Mouse (Mus musculus): ENCODE data around the gene Adgre5. TPM values are rescaled to one million over a fixed set of nuclear protein-coding genes. Genes with fewer than 3 reads are reported as not detected.

The Adgre5 gene
- polyA plus RNA-seq, 1 experiment from 2014 or later: 40.7 TPM

- Histone ChIP-seq H3K4me3 (ENCODE audit: low read length) (peak overlapping the region; percentile 76), H3K9ac (replicated peaks; ENCODE audit: low read length) (peak overlapping the region; percentile 94), H3K4me1 (ENCODE audit: insufficient read depth, low read length) (peaks cover 11% of the 10 kb centered on the region), H3K27me3 (ENCODE audit: insufficient read depth, low read length) (no peaks in the 10 kb centered on the region), H3K4me2 (replicated peaks; ENCODE audit: low read depth, low read length) (peak overlapping the region; percentile 92), H3K9me3 (ENCODE audit: low read length) (no peaks in the 10 kb centered on the region), H3K36me3 (ENCODE audit: insufficient read depth, low read length) (peaks cover 12% of the 10 kb centered on the region), H3K27ac (ENCODE audit: low read length) (peak overlapping the region; percentile 91; the same call in 1 of the 2 replicates)
- under 1% methylated on average over 17 of the region's 17 CpGs for WGBS
- ATAC-seq (ENCODE audit: low FRiP score, low TSS enrichment): no peak
Measured at GRCm38 (mm10) chr8:83715771-83716170, 25.4 kb downstream of the Adgre5 start.

- whole genome bisulfite sequencing: under 1% methylated on average over 63 of the region's 63 CpGs
- peaks cover 6% of the 10 kb centered on the region; the same call in 1 of the 2 replicates for H3K36me3 ChIP-seq (ENCODE audit: insufficient read depth, low read length)
- peak within 1 kb of the TSS; percentile 94 for H3K9ac ChIP-seq (replicated peaks; ENCODE audit: low read length)
- H3K4me1 ChIP-seq (ENCODE audit: insufficient read depth, low read length): peaks cover 11% of the 10 kb centered on the region
- no peaks in the 10 kb centered on the region for H3K27me3 ChIP-seq (ENCODE audit: insufficient read depth, low read length)
- H3K4me3 ChIP-seq (ENCODE audit: low read length): peak within 1 kb of the TSS; percentile 76
- H3K4me2 ChIP-seq (replicated peaks; ENCODE audit: low read depth, low read length): peak within 1 kb of the TSS; percentile 92
- no peaks in the 10 kb centered on the region for H3K9me3 ChIP-seq (ENCODE audit: low read length)
- peak; percentile 100 for ATAC-seq (ENCODE audit: low FRiP score, low TSS enrichment)
- peak within 1 kb of the TSS; percentile 91 for H3K27ac ChIP-seq (ENCODE audit: low read length)
Measured at GRCm38 (mm10) chr8:83715031-83715690, 26.0 kb downstream of the Adgre5 start, which contains the start of gene Ddx39. Gene Ddx39, plus strand, starts transcription at chr8:83715177.

- peaks cover 11% of the 10 kb centered on the region for H3K4me1 ChIP-seq (ENCODE audit: insufficient read depth, low read length)
- H3K27me3 ChIP-seq (ENCODE audit: insufficient read depth, low read length): no peaks in the 10 kb centered on the region
- H3K9ac ChIP-seq (replicated peaks; ENCODE audit: low read length): peak overlapping the region; percentile 38; the same call in 1 of the 2 replicates
- WGBS: 17% methylated on average over 8 of the region's 8 CpGs
- peaks cover under 1% of the 10 kb centered on the region; the same call in 1 of the 2 replicates for H3K36me3 ChIP-seq (ENCODE audit: insufficient read depth, low read length)
- H3K4me3 ChIP-seq (ENCODE audit: low read length): peak overlapping the region; percentile 76
- peak overlapping the region; percentile 57 for H3K4me2 ChIP-seq (replicated peaks; ENCODE audit: low read depth, low read length)
- no peaks in the 10 kb centered on the region for H3K9me3 ChIP-seq (ENCODE audit: low read length)
- H3K27ac ChIP-seq (ENCODE audit: low read length): 0 out of 2 replicates have a peak overlapping the region, but pooled peaks have one; percentile 36
- no peak for ATAC-seq (ENCODE audit: low FRiP score, low TSS enrichment)
Measured at GRCm38 (mm10) chr8:83714676-83715030, 26.5 kb downstream of the Adgre5 start.

GRCm38 (mm10) chr8:83707554-83707953, 33.6 kb downstream of the Adgre5 start:
- no peak overlapping the region for H3K9ac ChIP-seq (replicated peaks; ENCODE audit: low read length)
- no peak overlapping the region for H3K4me3 ChIP-seq (ENCODE audit: low read length)
- H3K4me1 ChIP-seq (ENCODE audit: insufficient read depth, low read length): no peaks in the 10 kb centered on the region
- no peaks in the 10 kb centered on the region for H3K27me3 ChIP-seq (ENCODE audit: insufficient read depth, low read length)
- no peak for ATAC-seq (ENCODE audit: low FRiP score, low TSS enrichment)
- no peak overlapping the region for H3K27ac ChIP-seq (ENCODE audit: low read length)
- no peak overlapping the region for H3K4me2 ChIP-seq (replicated peaks; ENCODE audit: low read depth, low read length)
- no peaks in the 10 kb centered on the region for H3K36me3 ChIP-seq (ENCODE audit: insufficient read depth, low read length)
- no peaks in the 10 kb centered on the region for H3K9me3 ChIP-seq (ENCODE audit: low read length)
- WGBS: 80% methylated on average over 8 of the region's 8 CpGs

GRCm38 (mm10) chr8:83706411-83706810, 34.7 kb downstream of the Adgre5 start:
- no peak overlapping the region for H3K27ac ChIP-seq (ENCODE audit: low read length)

GRCm38 (mm10) chr8:83703426-83703825, 37.7 kb downstream of the Adgre5 start:
- Histone ChIP-seq H3K9me3 (ENCODE audit: low read length) (0 out of 2 replicates have a peak, but pooled peaks cover 3% of the 10 kb centered on the region), H3K4me1 (ENCODE audit: insufficient read depth, low read length) (peaks cover 12% of the 10 kb centered on the region), H3K27ac (ENCODE audit: low read length) (no peak overlapping the region), H3K9ac (replicated peaks; ENCODE audit: low read length) (no peak overlapping the region), H3K36me3 (ENCODE audit: insufficient read depth, low read length) (no peaks in the 10 kb centered on the region), H3K4me2 (replicated peaks; ENCODE audit: low read depth, low read length) (no peak overlapping the region), H3K27me3 (ENCODE audit: insufficient read depth, low read length) (no peaks in the 10 kb centered on the region), H3K4me3 (ENCODE audit: low read length) (no peak overlapping the region)
- no peak for ATAC-seq (ENCODE audit: low FRiP score, low TSS enrichment)
- 82% methylated on average over 4 of the region's 4 CpGs for WGBS

More at GRCm38 (mm10) chr8:83706411-83706810, 34.7 kb downstream of the Adgre5 start:
- no peak for ATAC-seq (ENCODE audit: low FRiP score, low TSS enrichment)
- H3K9me3 ChIP-seq (ENCODE audit: low read length): 0 out of 2 replicates have a peak, but pooled peaks cover 1% of the 10 kb centered on the region
- no peaks in the 10 kb centered on the region for H3K4me1 ChIP-seq (ENCODE audit: insufficient read depth, low read length)
- H3K36me3 ChIP-seq (ENCODE audit: insufficient read depth, low read length): no peaks in the 10 kb centered on the region
- 65% methylated on average over 5 of the region's 5 CpGs for WGBS
- H3K9ac ChIP-seq (replicated peaks; ENCODE audit: low read length): no peak overlapping the region
- no peaks in the 10 kb centered on the region for H3K27me3 ChIP-seq (ENCODE audit: insufficient read depth, low read length)
- H3K4me2 ChIP-seq (replicated peaks; ENCODE audit: low read depth, low read length): no peak overlapping the region
- no peak overlapping the region for H3K4me3 ChIP-seq (ENCODE audit: low read length)

GRCm38 (mm10) chr8:83700423-83701085, 40.6 kb downstream of the Adgre5 start:
- ATAC-seq (ENCODE audit: low FRiP score, low TSS enrichment): no peak
- Histone ChIP-seq H3K4me1 (ENCODE audit: insufficient read depth, low read length) (peaks cover 33% of the 10 kb centered on the region), H3K36me3 (ENCODE audit: insufficient read depth, low read length) (no peaks in the 10 kb centered on the region), H3K4me2 (replicated peaks; ENCODE audit: low read depth, low read length) (no peak overlapping the region), H3K27ac (ENCODE audit: low read length) (no peak overlapping the region), H3K9me3 (ENCODE audit: low read length) (0 out of 2 replicates have a peak, but pooled peaks cover 3% of the 10 kb centered on the region), H3K27me3 (ENCODE audit: insufficient read depth, low read length) (no peaks in the 10 kb centered on the region), H3K4me3 (ENCODE audit: low read length) (no peak overlapping the region), H3K9ac (replicated peaks; ENCODE audit: low read length) (no peak overlapping the region)
- 75% methylated on average over 9 of the region's 9 CpGs for WGBS

- H3K9ac ChIP-seq (replicated peaks; ENCODE audit: low read length): peak overlapping the region; percentile 95
- H3K27ac ChIP-seq (ENCODE audit: low read length): peak overlapping the region; percentile 92
- no peak for ATAC-seq (ENCODE audit: low FRiP score, low TSS enrichment)
- 0 out of 2 replicates have a peak, but pooled peaks cover 3% of the 10 kb centered on the region for H3K9me3 ChIP-seq (ENCODE audit: low read length)
- H3K27me3 ChIP-seq (ENCODE audit: insufficient read depth, low read length): no peaks in the 10 kb centered on the region
- peak overlapping the region; percentile 75 for H3K4me3 ChIP-seq (ENCODE audit: low read length)
- 6% methylated on average over 9 of the region's 9 CpGs for WGBS
- H3K4me1 ChIP-seq (ENCODE audit: insufficient read depth, low read length): peaks cover 42% of the 10 kb centered on the region
- peak overlapping the region; percentile 92 for H3K4me2 ChIP-seq (replicated peaks; ENCODE audit: low read depth, low read length)
- H3K36me3 ChIP-seq (ENCODE audit: insufficient read depth, low read length): no peaks in the 10 kb centered on the region
Measured at GRCm38 (mm10) chr8:83699566-83699965, 41.6 kb downstream of the Adgre5 start.

GRCm38 (mm10) chr8:83698661-83699453, 42.3 kb downstream of the Adgre5 start, which contains the start of gene Pkn1:
Gene Pkn1, minus strand, starts transcription at chr8:83699179.
- Histone ChIP-seq H3K9me3 (ENCODE audit: low read length) (0 out of 2 replicates have a peak, but pooled peaks cover 3% of the 10 kb centered on the region), H3K4me2 (replicated peaks; ENCODE audit: low read depth, low read length) (peak within 1 kb of the TSS; percentile 92), H3K4me3 (ENCODE audit: low read length) (peak within 1 kb of the TSS; percentile 75), H3K27me3 (ENCODE audit: insufficient read depth, low read length) (no peaks in the 10 kb centered on the region), H3K36me3 (ENCODE audit: insufficient read depth, low read length) (no peaks in the 10 kb centered on the region), H3K27ac (ENCODE audit: low read length) (peak within 1 kb of the TSS; percentile 92), H3K9ac (replicated peaks; ENCODE audit: low read length) (peak within 1 kb of the TSS; percentile 95), H3K4me1 (ENCODE audit: insufficient read depth, low read length) (peaks cover 48% of the 10 kb centered on the region)
- ATAC-seq (ENCODE audit: low FRiP score, low TSS enrichment): peak; percentile 93
- 0% methylated on average over 70 of the region's 85 CpGs for WGBS
